Mouse (Mus musculus) heart, postnatal 36 days (tissue): ENCODE results near the gene Pls1. TPM values are rescaled to one million over a fixed set of nuclear protein-coding genes. Genes with fewer than 3 reads are reported as not detected.

ENCODE experiments used
- DNase-seq, 2 experiments: peaks; one replicate each; pipeline ENCODE4 v3.0.0; 2021 to 2022
- intact Hi-C: fragments of 180-260 bp; cut with DNase I; formaldehyde crosslinking; loops from one replicate; pipeline ENCODE4 v1.15.1; 2025
- total RNA-seq, 2 experiments: library from RNA; stranded (reverse); gene quantifications; 2 replicates each; pipeline ENCODE4 v1.2.3; 2021

Pls1 gene
- under 1 TPM; 0.27 to 0.50 TPM for total RNA-seq

DNA sequence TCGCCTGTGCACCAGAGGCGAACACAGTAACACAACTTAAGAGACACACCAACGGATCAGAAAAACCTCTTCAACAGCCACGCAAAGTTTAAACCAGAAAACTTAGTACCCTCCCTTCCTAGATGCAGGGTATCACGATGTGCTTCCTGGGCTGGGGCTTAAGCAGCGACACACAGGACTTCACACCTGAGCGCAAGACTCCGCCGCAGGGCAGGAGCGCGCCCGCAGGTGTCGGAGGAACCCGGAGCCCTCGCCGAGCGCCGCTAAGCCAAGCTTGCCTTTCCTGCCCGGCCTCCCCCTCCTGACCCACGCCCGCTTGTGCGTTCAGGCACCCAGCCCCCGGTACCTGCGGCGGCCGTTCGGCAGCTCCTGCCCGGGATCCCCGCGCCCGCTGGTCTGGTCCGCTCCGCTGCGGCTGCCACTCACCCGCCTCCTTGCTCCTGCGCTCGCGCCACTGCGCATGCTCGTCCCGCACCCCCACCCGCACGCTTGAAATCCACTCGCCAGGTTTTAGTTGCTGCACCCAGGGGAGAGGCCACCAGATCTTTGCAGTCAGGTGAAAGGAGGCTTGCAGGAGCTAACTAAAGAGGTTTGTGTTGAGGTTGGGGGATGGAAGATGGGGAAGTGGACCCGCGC is at the start of gene Pls1:
Gene Pls1, minus strand, starts transcription at position 487 of the 636 bp plus-strand sequence.
- DNase-seq = peak; percentile 67 to 72
- intact Hi-C loops = no loop called here

DNA sequence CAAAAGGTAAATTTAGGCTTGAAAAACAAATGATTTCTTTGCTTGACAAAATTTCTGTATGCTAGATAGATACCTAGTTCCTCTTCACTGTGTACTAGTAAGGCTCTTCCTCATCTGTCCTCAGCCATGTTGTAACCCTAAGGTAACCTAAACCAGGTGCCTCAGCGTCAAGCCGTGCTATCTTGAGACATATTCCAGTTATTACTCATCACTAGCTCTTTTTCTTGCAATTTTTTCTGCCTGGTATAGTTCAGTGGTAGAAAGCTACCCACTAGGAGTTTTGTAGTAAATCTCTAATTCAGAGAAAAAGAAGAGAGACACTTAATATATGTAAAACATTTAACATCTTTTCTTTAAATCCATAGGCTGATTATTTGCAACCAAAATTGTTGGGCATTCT is 37.6 kb upstream of the Pls1 start:
- no peak for DNase-seq
- intact Hi-C loops = no loop called here

DNA sequence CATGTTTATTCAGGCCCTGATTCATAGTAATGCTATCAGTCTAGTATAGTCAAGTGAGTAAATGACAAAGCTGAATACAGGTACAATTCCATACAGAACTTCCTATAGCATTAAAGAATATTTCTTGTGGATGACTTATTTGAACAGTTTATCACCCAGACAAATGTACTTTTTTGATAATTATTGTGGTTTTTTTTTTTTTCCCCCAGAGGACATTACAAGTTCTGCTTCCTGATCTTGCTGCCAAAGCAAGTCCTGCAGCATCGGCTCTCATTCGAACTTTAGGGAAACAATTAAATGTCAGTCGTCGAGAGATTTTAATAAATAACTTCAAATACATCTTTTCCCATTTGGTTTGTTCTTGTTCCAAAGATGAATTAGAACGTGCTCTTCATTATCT is 33.1 kb upstream of the Pls1 start:
- intact Hi-C loops = no loop called here
- no peak for DNase-seq

DNA sequence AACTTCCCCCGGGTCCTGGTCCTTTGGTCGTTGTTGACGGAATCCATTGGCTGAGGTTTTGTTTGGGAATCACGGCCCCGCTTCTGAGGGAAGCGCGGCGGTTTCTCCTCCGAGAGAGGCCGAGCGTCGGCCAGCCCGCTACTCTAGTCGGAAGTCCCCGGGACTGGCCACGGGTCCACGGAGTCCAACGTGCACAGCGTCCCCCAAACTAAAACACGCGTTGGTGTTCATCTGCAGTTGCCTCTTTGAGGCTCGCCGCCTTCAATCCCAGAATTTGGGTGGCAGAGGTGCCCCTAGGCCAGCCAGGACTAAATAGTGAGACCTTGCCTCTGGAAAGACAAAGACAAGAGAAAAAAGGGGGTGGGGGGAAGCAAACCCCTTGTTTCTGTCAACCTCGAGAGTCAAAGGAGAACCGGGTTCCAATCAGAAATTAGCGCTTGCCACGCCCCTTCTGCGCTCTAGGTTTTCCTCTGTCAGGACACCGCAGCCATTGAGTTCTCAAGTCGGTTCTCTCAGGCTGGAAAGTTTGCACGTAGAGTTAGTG is 13.0 kb upstream of the Pls1 start:
- intact Hi-C loops = loop anchor here (10.0 kb wide), 1 partner anchor 267 kb away; no protein-coding TSS in a partner anchor
- DNase-seq = no peak

DNA sequence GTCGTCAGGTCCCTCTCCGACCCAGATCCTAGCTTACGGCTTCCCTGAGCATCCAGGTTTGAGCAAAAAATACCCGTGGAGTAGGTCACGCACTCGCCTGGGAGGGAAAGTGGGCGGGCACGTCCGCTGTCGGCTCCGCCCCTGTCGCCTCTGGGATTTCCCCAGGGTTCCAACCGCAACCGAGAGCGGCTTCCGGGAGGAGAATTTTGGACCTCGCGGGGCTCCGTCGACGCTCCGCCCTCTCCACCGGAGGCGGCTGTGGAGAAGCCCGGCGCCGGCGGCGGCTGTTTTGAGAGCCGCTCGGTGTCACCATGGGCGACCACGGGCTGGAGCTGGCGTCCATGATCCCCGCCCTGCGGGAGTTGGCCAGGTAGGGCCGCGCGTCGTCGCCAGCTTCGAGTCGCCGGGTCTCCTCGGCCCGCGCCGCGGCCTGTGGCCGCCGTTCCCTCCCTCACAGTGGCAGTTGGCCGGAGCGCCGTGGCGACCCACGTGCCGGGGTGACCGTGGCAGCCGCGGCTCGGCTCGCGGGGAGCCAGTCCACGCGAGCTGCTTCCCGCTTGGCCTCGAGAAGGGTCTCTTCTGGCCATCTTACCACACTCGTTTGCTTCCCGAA is 12.4 kb upstream of the Pls1 start, which contains the start of gene Atr:
Gene Atr, plus strand, starts transcription at position 184 of the 613 bp plus-strand sequence.
- intact Hi-C loops = loop anchor here (1.0 to 10.0 kb wide), 2 partner anchors 267 to 346 kb away; partner anchors contain the start of gene U2surp
- peak; percentile 95 to 97 for DNase-seq

DNA sequence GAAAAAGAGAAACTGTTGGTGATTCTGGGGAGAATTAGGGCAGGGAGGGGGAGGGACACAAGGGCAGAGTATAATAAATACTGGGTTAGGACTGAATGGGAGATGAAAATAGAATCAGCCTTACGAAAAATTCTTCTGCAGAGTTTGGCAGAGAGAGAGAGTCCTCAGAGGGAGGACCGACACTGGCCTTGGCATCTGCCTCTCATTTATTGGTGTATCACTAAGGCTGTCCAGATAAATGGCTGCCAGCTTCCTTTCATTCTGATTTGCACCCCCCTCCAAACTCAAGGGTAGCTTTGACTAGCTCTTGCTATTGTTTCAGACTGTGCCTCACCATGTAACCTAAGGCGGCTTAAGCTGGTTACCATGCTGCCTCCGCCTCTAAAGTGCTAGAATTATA is 10.9 kb upstream of the Pls1 start:
- peak in 1 of 2 experiments; percentile 11 for DNase-seq
- intact Hi-C loops = loop anchor here (10.0 kb wide), 1 partner anchor 269 kb away; no protein-coding TSS in a partner anchor

DNA sequence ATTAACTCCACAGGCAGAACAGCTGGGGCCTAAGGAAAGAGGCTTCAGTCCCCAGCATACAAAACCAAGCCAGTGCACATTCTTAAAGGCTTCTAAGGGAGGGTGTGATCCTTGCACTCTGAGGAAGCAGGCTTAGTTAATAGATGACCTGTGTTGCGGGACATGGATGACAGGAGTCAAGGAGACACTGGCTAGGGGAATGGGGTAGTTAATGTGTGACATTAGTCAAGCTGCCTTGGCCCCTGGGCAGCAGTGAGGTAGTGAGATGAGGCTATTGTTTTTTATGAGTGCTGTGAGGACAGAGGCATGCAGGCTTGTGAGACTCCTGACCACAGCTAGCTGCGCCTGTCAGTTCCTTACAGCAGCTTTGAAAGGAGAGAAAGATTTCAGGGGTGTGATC is 9.8 kb upstream of the Pls1 start:
- intact Hi-C loops = loop anchor here (5.0 to 10.0 kb wide), 6 partner anchors 103 to 1118 kb away; partner anchors contain the start of gene Trpc1
- DNase-seq = no peak

DNA sequence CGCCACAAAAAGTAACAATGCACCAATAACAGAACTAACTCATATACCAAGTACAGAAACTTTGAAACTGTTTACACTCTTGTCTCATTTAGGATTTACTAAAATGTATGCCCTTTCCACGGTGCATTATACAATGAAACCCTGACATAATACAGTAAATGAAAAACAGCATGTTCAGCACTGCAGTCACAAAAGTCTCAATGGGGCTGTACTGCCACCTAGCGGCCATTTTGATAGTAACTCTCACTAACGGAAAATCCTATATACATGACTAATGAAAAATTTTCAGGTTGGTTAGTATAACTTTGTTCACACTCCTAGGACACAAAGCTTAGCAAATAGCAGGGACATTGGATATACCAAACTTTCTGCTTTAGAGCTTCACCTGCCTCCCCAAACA is 7.8 kb upstream of the Pls1 start:
- intact Hi-C loops = loop anchor here (1.0 to 10.0 kb wide), 7 partner anchors 101 to 1116 kb away; partner anchors contain the start of gene Trpc1
- DNase-seq = peak; percentile 64 to 80

DNA sequence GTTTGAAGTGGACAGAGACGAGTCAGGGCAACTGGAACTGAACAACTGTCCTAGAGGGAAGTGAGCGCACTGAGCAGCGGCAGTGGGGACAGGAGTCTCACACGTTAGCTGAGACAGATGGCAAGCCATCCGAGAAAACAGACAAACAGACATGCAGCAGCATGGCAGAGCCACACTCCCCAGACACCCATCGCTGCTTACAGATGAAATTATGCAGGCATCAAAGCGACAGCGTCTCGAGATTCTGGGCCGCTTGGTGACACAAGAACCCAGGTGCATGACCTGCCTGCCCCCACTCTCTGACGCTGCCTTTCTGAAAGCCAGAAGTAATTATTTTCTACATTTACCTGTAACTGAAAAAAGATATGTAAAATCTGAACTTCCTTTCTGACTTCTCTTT is 6.6 kb upstream of the Pls1 start:
- DNase-seq = no peak
- intact Hi-C loops = loop anchor here (5.0 to 10.0 kb wide), 6 partner anchors 99 to 1114 kb away; partner anchors contain the start of gene Trpc1

DNA sequence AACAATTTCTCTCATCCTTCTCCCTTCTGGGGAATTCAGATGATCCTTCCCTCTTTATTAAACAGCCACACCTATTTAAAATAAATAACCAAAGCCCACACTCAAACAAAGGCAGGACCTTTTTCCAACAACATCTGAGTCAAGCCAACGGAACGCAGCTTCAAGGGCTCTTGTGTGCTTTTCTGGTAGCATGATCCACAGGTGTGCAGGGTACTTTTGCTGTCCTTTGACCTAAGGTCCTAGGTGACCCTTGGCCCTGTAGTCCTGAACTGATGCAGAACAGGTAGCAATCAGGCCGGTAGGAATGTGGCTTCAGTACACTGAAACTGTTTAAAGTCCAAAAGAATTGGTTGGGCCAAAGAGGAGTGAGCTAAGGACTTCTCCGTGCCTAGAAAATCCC is 600 bp upstream of the Pls1 start:
- intact Hi-C loops = no loop called here
- no peak for DNase-seq

DNA sequence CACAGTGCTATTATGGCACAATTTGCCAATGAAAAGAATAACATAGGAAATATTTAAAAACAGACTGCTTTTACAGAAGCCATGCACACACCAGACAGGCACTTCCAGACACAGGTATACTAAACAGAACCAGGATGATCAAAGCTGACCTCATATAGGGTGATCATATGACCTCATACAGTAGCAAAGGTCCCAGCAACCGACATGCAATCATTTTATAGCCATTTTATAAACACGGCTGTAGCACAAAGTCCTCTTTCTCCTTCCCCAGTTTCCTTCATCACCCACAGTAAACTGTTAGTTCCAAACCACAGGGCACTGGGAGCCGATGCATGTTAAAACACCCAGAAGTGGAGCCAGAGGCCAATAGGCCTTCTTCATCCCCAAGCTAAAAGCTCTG is 5.7 kb downstream of the Pls1 start:
- intact Hi-C loops = no loop called here
- no peak for DNase-seq

DNA sequence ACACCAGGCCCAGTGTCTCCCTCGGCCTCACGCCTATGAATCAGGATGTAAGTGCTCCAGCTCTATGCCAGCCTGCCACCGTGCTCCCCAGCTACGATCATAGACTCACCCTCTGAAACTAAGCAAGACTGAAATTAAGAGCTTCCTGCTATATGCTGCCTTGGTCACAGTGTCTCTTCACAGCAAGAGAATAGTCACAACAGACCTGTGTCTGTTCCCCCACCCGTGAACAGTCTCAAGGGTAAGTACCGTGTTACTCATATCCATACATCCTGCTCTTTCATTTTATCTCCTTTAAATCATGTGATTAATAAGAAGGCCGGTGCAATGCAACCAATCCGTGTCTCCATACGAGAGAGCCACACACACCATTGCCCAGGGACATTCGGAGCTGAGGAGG is 9.4 kb downstream of the Pls1 start:
- intact Hi-C loops = no loop called here
- DNase-seq = no peak

DNA sequence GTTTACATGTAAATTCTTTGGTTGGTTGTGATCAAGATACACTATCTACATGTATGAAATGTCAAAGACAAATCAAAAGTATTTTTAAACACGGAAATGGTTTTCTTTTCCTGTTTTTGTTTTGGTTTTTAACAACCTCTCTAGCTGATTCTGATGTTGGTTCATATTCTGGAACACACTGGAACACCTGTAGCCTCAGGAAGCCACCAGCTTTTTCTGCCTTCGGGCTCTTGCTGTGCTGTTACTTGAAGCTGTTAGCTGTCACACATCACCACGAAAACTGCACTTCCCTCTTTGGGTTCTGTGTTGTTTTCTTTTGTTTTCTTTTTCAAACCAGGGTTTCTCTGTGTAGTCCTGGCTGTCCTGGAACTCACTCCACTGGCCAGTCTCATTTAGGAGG is 10.3 kb downstream of the Pls1 start:
- intact Hi-C loops = no loop called here
- no peak for DNase-seq

DNA sequence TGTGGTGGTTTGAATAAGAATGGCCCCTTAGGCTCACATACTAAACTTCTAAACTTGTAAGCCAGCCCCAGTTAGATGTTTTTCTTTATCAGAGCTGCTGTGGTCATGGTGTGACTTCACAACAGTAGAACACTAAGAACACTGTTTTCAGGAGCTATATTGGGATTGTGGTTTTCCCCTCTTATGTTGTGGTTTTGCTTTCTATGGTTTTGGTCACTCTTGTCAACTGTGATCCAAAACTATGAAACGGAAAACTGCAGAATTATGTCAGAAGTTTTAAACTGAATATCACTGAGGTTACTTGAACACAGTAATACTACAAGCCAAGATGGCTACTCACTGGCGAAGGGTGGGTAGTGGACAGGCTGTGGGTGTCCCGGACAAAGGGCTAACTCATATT is 12.4 kb downstream of the Pls1 start:
- intact Hi-C loops = no loop called here
- DNase-seq = no peak

DNA sequence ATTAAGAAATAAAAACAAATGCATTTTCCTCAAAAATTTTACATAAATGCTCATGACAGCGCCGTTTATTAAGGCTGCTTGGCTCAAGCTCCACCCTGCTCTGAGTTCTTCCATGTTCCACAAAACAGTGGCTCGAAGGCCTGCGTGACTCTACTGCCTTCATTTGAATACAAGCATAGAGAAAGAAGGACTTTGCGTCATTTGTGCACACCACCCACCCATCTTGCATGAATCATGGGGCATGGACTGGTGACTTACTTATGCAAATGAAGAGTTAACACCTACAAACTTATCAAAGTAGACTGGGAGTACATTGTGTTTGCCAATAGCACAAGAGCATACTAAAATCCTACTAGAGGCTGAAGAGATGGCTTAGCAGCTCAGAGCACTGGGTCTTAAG is 17.5 kb downstream of the Pls1 start:
- no peak for DNase-seq
- intact Hi-C loops = no loop called here

DNA sequence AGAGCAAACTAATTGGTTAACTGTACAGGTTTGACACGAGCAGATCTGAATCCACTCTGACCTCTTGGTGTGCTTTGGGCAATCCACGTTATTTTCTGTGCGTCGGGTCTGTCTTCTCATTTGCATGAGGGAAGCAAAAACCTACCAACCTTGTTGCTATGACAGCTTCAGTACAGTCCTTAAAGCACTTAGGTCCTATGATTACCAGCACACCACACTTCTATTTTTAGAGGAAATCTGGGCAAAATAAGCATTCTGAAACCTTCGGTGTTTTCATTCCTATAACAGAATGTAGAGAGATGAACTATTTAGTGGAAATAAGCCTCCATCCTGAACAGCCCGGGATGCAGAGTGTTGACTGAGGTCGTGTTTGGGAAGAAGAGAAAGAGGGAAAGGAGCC is 22.6 kb downstream of the Pls1 start:
- intact Hi-C loops = no loop called here

DNA sequence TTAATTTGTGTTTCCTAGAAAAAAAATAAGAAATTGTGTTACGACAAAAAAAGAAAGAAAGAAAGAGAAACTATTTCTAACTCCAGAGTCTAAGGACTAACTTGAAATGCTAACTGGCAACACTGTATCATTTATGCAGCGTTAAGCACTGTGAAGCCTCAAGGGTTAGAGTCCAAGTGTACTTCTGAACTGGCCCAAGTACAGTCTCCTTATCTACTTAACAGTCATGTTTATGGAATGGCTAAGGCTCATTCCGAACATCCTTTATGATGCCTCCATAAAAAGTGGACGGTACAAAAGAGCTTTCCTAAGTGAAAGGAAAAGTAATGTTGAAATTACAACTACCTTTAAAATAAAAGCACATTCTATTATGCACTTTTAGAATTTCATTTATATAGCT is 29.4 kb downstream of the Pls1 start:
- DNase-seq = no peak
- intact Hi-C loops = no loop called here

More for the DNA sequence above, 22.6 kb downstream of the Pls1 start:
- no peak for DNase-seq

DNA sequence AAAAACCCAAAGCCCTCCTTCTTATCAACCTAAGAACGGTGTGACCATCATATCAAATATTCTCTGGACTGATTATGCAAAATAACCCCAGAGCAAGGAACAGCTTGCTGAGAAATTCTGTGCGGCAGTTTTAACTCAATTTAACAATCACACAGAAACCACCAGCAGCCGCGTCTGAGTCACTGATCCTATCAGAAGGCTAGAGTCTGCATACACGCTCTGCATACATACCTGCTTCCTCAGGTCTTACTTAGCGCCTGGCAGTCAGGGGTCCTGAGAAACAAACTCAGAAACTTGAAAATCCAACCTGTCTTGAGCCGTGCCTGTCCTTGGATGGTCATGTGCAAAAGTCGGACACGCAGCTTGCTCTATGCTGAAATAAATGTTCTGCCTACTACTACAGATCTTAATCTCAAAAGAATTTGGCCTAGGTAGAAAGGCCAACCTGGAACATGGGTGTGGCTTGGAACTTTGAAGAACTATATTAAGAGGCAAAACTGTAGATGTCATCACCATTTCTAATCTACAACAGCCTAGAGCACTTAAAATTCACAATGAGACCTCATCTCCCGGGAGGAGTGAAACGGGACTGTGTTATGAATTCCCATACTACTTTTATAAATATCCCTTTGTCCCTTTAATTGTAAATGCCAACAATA is 30.0 kb downstream of the Pls1 start:
- no peak for DNase-seq
- intact Hi-C loops = no loop called here

DNA sequence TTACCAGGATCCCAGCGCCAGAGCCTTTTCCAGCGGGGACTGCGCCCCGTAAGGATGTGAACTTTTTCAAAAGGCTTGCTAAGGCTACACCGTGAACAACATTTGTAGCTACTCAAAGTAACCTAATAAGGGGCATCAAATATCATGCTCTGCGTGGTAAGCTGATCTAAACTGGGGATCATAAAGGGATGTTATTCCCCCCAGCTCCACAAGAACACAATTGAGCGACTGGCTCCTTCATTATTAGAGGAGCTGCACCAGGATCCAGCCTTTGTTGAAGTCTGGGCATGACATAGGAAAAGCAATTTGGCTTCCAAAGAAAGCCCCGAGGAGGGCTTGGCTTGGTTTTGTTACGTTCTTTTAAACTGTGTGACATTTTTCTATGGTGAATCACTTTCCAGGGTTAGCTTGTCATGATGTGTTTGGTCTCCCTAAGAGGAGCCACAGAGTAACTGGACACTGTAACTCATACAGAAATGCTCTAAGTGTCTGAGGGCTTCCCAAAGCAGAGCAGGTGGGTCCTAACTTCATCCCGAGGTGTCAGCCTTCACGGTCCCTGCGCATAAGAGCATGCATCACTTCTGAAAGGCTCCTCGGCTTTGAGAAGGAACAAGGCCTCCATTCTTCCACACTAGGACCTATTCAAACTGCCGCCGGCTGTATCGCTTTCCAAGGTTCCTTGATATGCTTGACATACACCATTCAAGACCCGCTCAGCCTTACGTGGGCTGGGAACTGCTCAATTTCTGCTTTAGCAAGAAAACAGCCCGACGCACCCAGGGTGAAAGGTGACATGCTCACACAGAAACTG is 31.2 kb downstream of the Pls1 start:
- DNase-seq = no peak
- intact Hi-C loops = no loop called here

DNA sequence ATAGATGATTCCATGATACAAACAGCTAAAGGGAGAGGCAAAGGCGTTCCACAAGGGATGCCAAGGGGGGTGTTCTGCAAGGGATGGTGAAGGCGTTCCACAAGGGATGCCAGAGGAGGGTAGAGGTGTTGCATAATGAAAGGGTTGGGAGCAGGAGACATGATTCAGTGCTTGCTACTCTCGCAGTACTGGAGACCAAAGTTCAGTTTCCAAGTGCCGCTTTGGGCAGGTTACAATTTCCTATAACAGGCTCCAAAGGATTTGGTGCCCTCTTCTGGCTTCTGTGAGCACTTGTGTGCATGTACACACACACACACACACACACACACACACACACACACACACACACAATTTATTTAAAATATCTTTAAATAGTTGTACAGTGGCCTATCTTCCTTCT is 33.3 kb downstream of the Pls1 start:
- intact Hi-C loops = no loop called here
- DNase-seq = no peak

DNA sequence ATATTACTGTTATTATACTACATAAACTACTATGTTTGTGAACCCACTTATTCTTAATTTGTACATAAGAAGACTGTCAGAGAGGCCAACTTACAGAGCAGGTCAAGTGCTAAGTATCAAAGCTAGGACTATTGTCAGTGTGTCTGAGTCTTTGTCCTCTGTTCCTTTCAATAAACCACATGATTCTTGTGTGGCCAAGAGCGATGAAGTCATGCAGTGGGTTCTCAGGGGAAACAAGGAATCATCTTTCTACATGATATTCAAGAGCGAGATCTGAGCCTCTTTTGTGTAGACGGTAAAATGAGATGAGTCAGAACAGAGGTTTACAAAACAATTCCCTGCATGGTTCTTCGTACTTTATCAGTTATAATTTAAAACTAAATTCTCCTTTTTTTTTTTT is 35.5 kb downstream of the Pls1 start:
- intact Hi-C loops = no loop called here
- no peak for DNase-seq
